Mouse (Mus musculus) adrenal gland, postnatal 25 days (tissue): ENCODE data around the gene Acox1. TPM values are rescaled to one million over a fixed set of nuclear protein-coding genes. Genes with fewer than 3 reads are reported as not detected.

Experiments used
- DNase-seq: peaks from one replicate; pipeline ENCODE4 v3.0.0; 2021; ENCODE audit warnings: mixed read lengths
- long read RNA-seq: library from polyadenylated mRNA; stranded (forward); transcript quantifications from one replicate; pipeline ENCODE4 v2.0.0, GENCODE M21; 2021
- total RNA-seq: library from RNA; stranded (reverse); gene quantifications from 2 replicates; pipeline ENCODE4 v1.2.3, GENCODE M21; 2021

The Acox1 gene
- 182 and 184 TPM in 2 replicates for total RNA-seq
- long read RNA-seq, transcript Acox1-202 (14 exons, 3,743 nt), result minor isoform, 216 of 602 reads
- long read RNA-seq, transcript Acox1-201 (14 exons, 3,987 nt), result major isoform, 225 of 602 reads
- long read RNA-seq, partial matches to known transcripts, result 82 of 602 reads
- long read RNA-seq, other reads (novel, unspliced or antisense), result 78 of 602 reads

DNA sequence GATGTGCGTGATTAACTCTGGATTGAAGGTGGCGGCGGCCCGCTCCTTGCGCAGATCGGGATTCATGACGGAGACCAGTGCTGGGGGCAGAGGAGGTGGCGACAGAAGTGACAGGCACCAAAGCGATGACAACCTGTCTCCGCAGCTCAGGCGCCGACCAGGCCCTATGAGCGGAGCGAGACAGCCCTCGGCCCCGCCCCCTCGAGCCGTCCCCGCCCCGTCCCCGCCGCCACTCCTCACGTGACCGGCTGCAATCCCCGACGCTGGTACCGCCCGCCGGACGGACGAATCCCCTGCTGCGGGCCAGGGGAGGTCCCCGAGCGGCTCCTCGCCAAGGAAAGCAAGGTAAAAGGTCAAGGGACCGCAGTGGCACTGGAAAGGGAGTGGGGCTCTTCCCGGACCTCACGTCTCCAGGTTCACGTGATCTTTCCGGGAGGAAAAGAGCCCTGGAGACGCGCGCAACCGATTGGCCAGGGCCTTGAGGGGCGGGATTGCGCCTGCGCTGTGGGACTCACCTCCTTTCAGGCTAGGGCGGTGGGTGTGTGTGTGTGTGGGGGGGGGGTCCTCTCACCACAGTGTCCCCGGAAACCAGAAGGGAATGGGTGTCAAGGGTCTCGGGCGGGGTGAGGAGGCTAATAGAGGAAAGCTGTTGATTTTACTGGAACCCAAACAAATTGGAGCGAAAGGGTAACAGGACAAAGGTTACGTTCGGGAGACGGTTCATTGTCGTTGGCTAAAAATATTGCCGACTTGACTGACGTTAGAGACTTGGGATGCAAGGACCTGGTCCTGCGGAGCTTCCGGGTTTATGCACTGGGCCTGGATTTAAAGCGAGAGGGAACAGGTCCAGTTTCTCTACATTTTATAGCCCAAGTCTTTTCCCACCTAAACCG lies at the start of gene Acox1, which contains the start of gene Ten1:
Gene Acox1, minus strand, starts transcription at position 407 of the 893 bp plus-strand sequence.
Gene Ten1, plus strand, starts transcription at position 217 of the 893 bp plus-strand sequence.
- peak; percentile 98 for DNase-seq

DNA sequence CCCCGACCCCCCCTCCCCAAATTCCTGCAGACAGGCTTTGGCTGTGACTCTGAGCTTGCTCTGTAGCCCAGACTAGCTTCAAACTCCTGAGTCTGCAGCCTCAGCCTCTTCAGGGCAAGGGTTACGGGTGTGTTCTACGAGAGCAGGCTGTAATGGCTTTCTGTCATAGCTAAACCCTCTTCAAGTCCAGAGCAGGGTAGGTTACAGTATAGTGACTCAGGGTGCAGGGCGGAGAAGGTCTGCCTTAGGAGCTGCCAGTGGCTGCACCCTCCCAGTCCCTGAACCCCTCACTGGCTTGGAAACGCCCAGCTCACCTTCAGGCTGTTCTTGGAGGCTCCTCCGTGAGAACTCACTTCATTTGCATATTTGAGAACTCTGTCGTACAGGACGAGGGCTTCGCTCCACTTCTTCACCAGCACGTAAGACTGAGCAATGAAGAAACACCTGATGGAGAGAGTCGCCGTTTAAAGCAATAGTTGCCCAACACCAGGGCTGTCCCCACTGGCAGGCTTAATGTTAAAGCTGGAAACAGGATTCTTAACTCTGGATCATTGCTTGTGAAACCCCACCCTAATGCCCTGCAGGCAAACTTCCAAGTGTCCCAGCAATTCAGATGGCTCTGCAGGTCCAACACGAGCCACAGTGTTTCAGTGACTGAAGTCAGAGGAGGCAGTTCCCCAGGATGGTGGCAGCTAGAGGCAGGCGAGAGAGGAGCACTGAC lies 48.8 kb upstream of the Acox1 start:
- no peak for DNase-seq

DNA sequence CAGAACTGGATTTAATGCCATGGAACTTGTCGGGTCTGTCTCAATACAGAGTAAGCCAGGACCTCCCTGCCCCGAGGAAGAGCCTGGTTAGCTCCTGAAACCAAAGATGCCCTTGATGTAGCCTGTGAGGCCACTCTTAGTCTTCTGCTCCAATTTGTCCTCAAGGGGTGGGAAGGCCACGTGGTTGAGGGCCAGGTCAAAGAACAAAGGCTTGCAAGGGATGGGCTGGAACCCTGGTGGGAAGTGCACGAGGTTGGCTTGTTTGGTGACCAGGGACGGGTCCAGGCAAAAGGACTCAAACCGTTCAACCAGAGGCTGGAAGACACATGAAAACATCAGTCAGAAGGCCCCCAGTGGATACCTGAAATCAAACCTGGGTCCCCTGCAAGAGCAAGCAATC lies 46.8 kb upstream of the Acox1 start:
- DNase-seq, result no peak

DNA sequence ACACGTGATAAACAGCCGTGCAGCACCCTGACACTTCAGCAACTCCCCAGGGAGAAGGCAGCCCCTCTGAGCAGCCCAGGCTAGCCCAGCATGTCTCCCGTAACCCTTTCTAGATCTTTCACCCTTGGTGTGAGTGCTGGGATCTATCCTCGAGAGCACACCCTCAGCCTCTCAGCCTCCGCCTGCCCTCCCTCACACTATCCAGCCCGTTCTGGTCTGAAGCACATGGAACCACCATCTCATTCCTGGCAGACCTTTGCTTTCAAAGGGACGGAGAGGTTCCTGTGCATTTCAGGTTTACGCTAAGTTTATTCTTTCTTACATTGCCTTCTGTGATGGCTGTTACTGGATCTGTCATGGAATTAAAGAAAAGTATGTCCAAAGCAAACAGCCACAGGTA lies 45.7 kb upstream of the Acox1 start:
- no peak for DNase-seq

DNA sequence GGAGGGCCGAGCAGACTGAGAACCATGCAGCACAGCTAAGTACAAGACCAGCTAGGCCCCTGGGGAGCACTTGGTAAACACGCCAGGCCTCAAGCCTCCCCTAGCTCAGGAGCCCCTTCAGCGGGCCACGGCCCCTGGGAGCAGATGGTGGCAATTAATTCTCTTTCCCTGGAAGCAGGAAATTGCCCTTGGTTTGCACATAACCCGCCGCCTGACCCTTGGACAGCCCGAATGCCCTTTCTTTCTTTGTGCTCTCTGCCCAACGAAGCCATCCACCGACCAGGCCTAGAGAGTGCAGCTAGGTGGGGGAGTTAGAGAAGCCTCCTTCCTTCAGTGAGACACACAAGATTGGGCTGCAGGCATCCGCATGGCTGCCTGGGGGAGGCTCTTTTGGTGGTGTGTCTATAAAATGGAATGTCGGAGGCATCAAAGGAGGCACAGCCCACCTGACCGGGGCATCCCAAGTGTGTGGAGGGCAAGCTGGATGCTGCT lies 42.9 kb upstream of the Acox1 start:
- no peak for DNase-seq

DNA sequence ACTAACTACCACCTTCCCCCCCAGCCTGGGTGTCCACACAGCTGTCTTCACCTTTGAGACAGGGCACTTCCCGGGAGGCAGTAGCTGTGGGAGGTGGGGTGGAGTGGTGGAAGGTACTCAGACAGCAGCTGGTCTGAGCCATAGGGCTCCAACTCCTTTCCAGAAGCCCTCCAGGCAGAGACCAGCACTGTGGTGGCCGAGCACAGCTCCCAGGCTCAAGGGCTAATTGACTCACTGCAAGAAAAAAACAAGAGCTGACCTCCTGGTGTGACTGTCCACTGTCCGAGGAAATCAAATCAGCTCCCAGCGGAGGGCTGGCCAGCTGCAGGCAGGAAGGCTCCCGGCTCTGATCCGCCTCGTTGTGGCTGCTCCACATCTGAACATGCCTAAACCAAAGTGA lies 41.0 kb upstream of the Acox1 start:
- no peak for DNase-seq

DNA sequence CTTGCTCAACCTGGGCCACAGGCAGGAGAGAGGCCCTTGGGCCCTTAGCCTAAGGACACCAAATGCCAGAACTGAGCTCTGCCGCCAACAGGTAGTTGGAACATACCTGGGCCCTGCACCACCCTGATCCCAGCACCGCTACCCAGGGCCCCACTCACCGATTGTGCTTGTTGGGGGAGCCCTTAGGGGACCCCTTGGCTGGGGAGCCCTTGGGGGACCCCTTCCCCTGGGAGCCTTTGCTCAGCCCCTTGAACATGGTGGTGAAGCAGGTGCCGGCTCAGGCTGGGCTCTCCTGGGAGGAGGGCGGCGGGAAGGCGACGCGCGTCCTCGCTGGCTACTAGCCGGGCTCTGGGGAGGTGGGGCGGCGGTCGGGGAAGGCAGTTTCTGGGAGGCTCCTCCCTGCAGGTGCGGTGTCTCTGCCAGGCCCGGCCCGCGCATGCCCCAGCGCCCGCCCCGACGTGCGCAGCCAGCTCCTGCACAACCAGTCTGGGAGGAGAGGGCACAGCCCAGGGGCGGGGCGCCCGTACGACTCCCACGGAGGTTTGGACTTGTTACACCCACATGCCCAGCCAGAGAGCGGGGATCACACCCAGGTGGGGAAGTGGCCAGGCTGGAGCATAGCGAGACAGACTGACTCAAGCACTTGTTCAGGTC lies 39.0 kb upstream of the Acox1 start, which contains the start of gene Evpl:
Gene Evpl, minus strand, starts transcription at position 336 of the 654 bp plus-strand sequence.
- peak; percentile 52 for DNase-seq

DNA sequence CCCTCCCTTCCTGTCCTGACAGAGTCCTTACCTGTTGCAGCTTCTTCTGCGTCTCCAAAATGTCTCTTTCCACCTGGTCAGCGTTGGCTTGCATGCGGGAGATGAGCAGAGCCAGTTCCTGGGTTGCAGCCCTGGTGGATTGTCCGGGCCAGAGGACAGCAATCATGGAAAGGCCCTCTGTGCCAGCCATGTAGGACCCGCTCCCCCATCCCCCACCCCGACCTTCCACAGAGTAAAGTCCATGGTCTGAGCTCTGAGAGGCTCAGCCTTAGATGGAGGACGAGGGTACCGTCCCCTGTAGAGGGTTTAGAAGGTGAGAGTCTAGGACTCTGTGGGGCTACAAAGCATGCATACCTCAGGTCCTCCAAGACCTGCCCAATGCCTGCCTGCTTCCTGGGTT lies 36.1 kb upstream of the Acox1 start:
- no peak for DNase-seq

DNA sequence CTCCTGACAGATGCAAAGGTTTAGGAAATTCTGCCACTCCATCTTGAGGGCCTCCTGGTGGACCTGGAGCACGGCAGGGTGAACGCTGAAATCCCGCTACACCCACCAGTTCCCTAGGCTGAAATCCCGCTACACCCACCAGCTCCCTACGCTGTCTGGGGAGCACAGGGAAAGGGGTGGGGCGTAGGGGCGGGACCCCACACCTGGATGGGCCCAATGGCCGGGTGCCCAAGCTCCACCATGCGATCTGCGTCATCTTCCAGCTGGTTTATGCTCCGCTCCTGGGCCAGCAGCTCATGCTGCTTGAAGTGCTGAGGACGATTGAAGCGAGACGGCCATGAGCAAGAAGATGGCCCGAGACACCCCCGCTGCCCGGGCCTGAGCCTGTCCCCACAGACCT lies 33.6 kb upstream of the Acox1 start:
- no peak for DNase-seq

DNA sequence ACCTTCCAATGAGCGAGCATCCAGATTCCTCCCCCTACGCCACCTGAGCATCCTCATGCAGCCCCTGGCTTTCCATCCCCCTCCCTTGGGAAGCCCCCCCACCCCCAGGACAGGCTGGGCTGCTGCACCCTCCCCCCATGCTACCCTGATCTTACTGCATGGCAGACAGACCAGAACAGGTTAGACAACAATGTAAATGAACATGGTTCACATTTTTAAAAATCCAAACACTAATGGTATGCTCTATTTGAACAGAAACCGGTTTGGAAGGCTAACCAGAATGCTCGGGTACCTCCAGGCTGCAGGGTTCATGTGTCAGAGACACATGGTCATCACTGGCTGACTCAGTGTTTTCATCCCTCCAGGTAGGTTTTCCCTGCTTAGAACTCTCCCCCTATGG lies 29.9 kb upstream of the Acox1 start:
- DNase-seq, result no peak

DNA sequence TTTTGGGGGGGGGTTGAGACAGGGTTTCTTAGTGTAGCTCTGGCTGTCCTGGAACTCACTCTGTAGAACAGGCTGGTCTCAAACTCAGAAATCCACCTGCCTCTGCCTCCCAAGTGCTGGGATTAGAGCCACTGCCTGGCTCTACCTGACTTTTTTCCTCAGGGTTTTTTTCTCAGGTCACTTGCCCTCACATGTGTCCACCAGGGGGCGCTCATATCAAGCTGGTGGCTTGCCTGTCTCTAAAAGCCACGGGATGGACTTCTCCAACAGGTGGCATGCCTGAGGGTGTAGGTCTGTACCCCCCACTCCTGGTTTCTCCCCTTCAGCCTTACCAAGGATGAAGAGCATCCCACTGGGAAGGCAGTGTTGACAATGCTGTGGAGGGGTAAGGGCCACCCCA lies 27.6 kb upstream of the Acox1 start:
- DNase-seq, result peak; percentile 88

DNA sequence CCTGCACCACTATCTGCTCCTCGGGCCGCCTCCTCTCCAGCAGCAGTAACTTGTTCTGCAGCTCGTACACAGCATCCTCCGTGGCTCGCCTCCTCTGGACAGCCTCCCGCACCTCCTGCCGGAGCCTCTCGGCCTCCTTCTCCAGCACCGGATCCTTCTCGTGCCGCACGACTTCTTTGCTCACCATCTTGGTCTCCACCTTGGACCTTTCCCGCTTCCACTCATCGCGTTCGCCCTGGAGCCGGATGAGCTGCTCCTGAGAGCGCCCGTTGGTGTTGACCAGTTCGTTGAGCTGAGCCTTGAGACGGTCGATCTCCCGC lies 23.9 kb upstream of the Acox1 start:
- no peak for DNase-seq

DNA sequence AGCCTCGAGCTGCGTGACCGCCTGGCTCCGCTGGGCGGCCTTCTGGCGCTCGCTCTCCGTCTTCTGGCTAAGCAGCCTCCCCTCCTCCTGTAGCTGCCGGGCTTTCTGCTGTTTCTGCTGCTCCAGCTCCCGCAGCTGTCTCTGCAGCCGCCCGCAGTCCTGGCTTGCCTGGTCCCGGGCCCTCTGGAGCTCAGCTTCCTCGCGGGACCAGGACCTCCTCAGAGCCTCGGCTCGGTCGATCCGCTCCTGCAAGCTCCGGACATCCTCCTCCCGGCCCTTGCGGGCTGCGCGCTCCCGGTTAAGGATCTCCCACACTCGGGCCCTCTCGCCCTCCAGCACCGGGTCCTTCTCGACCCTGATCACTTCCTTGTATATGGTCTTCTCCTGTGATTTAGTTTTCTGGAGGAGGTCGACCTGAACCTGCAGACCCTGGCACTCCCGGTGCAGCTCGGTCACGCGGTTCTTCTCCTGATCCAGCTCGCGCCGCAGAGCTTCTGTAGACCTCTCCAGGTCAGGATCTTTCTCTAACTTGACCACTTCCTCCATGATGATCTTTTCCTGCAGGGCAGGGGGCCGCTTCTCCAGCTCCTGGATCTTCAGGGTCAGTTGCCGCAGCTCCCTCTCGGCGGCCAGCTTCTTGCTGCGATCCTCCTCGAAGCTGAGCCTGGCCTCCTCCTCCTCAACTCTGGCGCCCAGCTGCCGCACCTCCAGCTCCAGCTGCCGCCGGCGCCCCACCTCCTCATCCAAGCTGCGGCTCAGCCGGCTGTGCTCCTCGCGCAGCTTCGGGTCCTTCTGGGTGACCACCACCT lies 23.3 kb upstream of the Acox1 start:
- DNase-seq, result peak; percentile 33

DNA sequence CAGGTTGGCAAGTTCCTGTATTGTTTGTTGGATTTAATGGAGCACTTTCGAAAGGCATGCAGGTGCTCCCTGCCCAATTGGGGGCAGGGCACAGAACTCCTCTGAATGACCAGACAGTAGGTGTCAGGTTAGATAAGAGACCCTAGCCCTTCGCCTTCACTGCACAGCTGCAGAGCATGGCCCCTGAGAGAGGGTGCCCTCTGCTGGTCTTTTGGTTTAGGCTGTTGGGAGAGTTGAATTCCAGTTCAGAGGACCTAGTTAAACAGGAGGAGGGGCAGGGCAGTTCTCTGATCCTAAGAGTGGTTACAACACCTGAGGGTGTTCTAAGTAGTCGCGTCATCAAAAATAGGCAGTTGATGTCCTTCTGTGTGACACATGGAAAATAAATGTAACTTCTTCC lies 21.0 kb upstream of the Acox1 start:
- DNase-seq, result peak; percentile 65

DNA sequence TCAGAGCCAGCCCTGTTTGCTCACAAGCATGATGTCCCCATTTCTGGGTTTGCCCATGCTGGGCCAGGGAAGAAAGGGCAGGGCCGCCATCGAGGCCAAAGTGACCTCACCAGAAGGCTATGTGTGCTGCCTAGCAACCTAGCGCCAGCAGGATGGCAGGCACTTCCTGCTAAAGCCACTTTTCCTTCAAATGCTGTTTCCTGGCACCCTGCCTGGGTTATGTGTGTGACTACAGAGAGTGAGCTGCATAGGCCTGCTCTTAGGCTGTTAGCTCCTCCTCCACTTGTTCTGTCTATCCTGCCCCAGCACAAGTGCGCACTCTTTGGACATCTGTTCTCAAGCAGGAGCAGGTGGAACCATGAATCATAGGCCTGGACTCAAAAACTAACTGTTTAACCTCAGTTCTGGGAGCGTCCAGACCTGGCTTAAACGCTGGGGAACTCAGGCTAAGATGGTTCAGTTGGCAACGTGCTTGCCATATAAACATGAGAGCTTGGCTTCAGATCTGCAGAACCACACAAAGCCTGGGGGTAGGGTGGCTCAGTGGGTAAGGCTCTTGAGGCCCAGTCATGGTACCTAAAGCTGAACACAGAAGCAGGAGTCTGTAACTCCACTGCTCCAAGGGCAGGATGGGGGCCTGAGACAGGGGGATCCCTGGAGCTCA lies 20.0 kb upstream of the Acox1 start:
- DNase-seq, result peak; percentile 93

DNA sequence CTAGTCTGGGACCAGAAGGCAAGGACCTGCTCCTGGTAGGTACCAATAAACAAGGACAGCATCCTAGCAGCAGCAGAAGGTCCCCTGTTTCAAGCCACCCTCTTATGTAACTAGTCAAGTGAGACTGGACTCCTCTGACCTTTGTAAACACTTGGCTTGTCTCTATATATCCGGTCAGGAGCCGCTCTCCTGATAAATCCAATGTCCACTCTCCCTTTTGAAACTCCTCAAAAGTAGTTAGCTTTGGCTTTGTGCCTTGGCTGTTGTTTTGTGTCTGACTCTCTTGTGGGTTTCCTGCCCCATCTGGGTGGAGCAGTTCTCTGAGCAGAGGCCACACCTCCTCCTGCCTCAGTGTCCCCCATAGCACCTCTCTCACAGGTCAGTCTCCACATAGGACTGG lies 19.4 kb upstream of the Acox1 start:
- DNase-seq, result no peak

DNA sequence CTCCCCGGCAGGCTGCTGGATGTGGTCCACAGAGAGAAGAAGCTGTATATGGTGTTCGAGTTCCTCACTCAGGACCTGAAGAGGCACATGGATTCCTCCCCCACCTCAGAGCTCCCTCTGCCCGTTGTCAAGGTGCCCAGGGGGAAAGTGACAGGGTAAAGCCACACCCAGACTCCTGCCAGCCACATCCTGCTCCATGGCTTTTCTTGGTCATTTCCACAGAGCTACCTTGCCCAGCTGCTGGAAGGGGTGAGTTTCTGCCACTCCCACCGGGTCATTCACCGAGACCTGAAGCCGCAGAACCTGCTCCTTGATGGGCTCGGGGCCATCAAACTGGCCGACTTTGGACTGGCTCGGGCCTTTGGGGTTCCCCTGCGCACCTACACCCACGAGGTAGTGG lies 17.7 kb upstream of the Acox1 start:
- DNase-seq, result no peak

DNA sequence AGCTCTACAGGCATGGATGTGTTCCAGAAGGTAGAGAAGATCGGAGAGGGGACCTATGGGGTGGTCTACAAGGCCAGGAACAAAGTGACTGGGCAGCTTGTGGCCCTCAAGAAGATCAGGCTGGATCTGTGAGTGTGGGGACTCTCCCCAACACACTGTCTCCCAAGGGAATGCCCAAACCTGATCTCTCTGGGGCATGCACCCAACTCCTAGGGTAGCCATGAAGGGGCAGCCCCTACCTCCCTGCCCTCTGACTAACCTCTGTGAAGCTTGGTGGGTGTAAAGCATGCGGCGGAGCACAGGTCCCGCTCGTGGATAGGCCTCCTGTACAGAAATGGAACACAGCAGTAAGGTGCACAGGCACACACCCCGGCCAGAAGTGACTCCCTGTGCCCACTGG lies 17.1 kb upstream of the Acox1 start:
- no peak for DNase-seq

DNA sequence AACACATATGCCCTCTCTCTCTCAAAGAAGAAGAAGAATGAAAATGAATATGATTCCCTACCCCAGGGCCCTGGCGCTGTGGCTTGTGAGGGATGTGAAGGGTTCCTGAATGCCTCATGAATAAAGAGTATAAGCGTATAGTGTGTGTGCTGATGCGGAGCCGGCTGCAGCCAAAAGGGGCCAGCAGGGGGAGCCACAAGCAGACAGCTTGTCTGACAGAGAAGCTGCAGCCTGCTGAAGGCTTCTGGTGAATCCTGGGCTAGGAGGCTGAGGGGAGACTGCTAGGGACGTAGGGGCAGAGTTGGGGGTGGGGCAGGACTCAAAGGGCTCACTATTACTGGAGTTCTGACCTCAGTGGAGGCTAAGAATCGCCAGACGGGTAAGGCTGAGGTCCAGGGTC lies 16.3 kb upstream of the Acox1 start:
- DNase-seq, result no peak

DNA sequence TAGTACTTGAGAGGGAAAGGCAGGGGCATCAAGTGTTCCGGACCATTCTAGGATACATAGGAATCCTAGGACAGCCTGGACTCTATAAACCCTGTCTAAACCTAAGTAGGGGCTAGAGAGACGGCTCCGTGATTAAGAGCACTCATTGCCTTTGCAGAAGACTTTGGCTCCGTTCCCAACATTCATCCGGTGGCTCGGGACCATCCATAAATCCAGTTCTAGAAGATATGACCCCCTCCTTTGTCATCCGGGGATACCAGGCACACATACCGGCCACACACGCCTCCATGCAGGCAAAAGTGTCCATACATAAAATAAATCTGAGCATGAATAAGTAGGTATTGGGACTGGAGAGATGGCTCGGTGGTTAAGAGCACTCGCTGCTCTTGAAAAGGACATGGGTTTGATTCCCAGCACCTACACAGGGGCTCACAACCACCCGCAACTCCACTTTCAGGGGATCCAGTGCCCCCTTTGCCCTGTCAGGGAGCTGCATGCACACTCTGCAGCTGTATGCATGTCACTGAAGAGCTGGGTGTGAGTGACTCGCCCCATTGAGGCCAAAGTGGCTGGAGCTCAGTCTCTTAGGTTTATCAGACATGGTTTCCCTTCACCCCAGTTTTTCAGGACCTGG lies 15.1 kb upstream of the Acox1 start:
- no peak for DNase-seq

DNA sequence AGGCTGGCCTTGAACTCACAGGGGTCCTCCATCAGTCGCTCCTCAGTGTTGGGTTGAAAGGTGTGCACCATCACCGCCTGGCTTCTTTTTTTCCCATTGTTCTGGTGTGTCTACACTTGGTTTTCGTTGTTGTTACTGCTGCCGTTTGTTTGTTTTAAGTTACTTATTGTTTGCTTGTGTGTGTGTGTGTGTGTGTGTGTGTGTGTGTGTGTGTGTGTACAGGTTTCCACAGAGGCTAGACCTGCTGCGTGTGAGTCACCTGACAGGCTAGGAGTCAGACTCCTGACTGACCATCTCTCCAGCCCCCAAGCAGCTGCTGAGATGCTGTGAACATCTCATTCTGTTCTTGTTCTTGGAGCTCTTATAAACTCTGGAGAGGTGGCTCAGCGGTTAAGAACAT lies 14.0 kb upstream of the Acox1 start:
- no peak for DNase-seq
